Mouse (Mus musculus) cortical plate, adult 2 months (tissue): ENCODE data around the gene Spocd1.

Source experiments
- CTCF ChIP-seq: fragments of 200-500 bp; IDR thresholded peaks from 2 replicates; pipeline ENCODE4 v1.5.1; 2011; ENCODE audit warnings: mild to moderate bottlenecking, control low read depth, low read length; ENCODE audit not compliant: insufficient read depth; ENCODE audit errors: extremely low read depth
- POLR2A ChIP-seq: fragments of 200-500 bp; IDR thresholded peaks from 2 replicates; pipeline ENCODE4 v1.6.1; 2011; ENCODE audit warnings: mild to moderate bottlenecking, low read length, control low read depth; ENCODE audit not compliant: insufficient read depth; ENCODE audit errors: extremely low read depth

DNA sequence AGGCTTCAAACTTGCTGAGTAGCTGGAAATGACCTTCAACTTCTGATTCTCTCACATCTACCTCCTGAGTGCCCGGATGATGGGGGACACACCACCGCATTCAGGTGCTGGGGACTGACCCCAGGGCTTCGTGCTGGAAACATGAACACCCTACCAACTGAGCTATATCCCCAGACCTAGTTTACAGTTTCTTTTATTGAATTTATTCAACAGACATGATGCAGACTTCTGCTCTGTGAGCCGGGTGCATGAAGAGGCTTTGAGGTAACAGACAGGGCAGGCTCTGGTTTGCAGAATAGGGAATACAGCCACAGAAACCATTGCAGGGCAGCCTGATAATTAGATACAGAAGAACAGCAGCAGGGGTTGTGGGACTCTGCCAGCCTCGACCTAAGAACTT lies 10.6 kb upstream of the Spocd1 start:
- TF ChIP-seq CTCF (no peak), POLR2A (no peak)
